Mouse (Mus musculus) CH12.LX (cell line): ENCODE measurements around the gene Cdk14. TPM values are rescaled to one million over a fixed set of nuclear protein-coding genes. Genes with fewer than 3 reads are reported as not detected.

Experiments
- DNase-seq: peaks from one replicate; pipeline ENCODE4 v3.0.0-alpha.2; 2013; ENCODE audit errors: extremely low read depth
- H3K27ac ChIP-seq: 2 replicates; pipeline ENCODE4 v1.5.1; 2012; ENCODE audit warnings: low read depth, mild to moderate bottlenecking, control low read depth, moderate library complexity; ENCODE audit not compliant: insufficient read depth
- H3K27me3 ChIP-seq: replicated peaks from 2 replicates; pipeline ENCODE3; 2012; ENCODE audit warnings: inconsistent platforms
- H3K36me3 ChIP-seq, 2 experiments: replicated peaks in 1 of 2; 2 replicates each; pipeline versions ENCODE3 to v1.6.1; 2012; ENCODE audit warnings: inconsistent platforms in 1 of 2, low read length in 1 of 2, mild to moderate bottlenecking in 1 of 2, mixed read lengths in 1 of 2, moderate library complexity in 1 of 2; ENCODE audit not compliant: control insufficient read depth in 1 of 2, insufficient read depth in 1 of 2
- H3K4me1 ChIP-seq, 2 experiments: 2 replicates each; pipeline ENCODE4 v1.6.1; 2012; ENCODE audit warnings: inconsistent platforms in 1 of 2, moderate library complexity in 1 of 2; ENCODE audit not compliant: insufficient read depth in 2 of 2, control insufficient read depth in 1 of 2
- H3K4me2 ChIP-seq: 2 replicates; pipeline ENCODE4 v1.6.1; 2012; ENCODE audit warnings: low read depth, mild to moderate bottlenecking, control low read depth; ENCODE audit not compliant: poor library complexity, insufficient read depth, severe bottlenecking
- H3K4me3 ChIP-seq, 3 experiments: fragments of 150-350 bp in 1 of 3; sonication (generic) in 1 of 3; replicated peaks in 1 of 3; 2 replicates each; pipeline versions ENCODE3 to v1.5.1; 2011 to 2012; ENCODE audit warnings: low read depth in 2 of 3, low read length in 2 of 3, mild to moderate bottlenecking in 2 of 3, moderate library complexity in 2 of 3, control low read depth in 1 of 3, improper control_type of control experiment in 1 of 3, inconsistent platforms in 1 of 3, mixed read lengths in 1 of 3; ENCODE audit not compliant: poor library complexity in 1 of 3
- H3K79me2 ChIP-seq: replicated peaks from 2 replicates; pipeline ENCODE4 v1.6.1; 2012; ENCODE audit warnings: mild to moderate bottlenecking, moderate library complexity; ENCODE audit not compliant: control insufficient read depth, poor library complexity, insufficient read depth, severe bottlenecking; ENCODE audit errors: extremely low read depth
- H3K9ac ChIP-seq: 2 replicates; pipeline ENCODE4 v1.6.1; 2012; ENCODE audit warnings: low read depth, mild to moderate bottlenecking, control low read depth, moderate library complexity; ENCODE audit not compliant: insufficient read depth
- H3K9me3 ChIP-seq: replicated peaks from 2 replicates; pipeline ENCODE3; 2012; ENCODE audit warnings: low read length, inconsistent platforms, mixed read lengths
- CHD2 ChIP-seq: IDR thresholded peaks from 2 replicates; pipeline ENCODE4 v1.6.1; 2011; ENCODE audit warnings: low read length, improper control_type of control experiment
- CTCF ChIP-seq, 2 experiments: IDR thresholded peaks in 1 of 2; conservative IDR thresholded peaks in 1 of 2; 2 replicates each; pipeline ENCODE4 v1.5.1; 2011 to 2012; ENCODE audit warnings: low read depth in 2 of 2, low read length in 2 of 2, improper control_type of control experiment in 1 of 2, inconsistent platforms in 1 of 2, mild to moderate bottlenecking in 1 of 2, moderate library complexity in 1 of 2
- ETS1 ChIP-seq: conservative IDR thresholded peaks from 2 replicates; pipeline ENCODE4 v1.6.1; 2012; ENCODE audit warnings: low read depth, mild to moderate bottlenecking, inconsistent platforms, low read length, improper control_type of control experiment, moderate library complexity
- GABPA ChIP-seq: IDR thresholded peaks from 2 replicates; pipeline ENCODE4 v1.6.1; 2012; ENCODE audit warnings: low read depth, low read length, improper control_type of control experiment, inconsistent platforms; ENCODE audit not compliant: insufficient replicate concordance
- HCFC1 ChIP-seq: IDR thresholded peaks from 2 replicates; pipeline ENCODE4 v1.6.1; 2012; ENCODE audit warnings: low read depth, mild to moderate bottlenecking, inconsistent platforms, low read length, improper control_type of control experiment
- IRF4 ChIP-seq: IDR thresholded peaks from 2 replicates; pipeline ENCODE4 v1.6.1; 2014; ENCODE audit warnings: low read depth, mild to moderate bottlenecking, inconsistent platforms, low read length, improper control_type of control experiment
- KAT2A ChIP-seq: IDR thresholded peaks from 2 replicates; pipeline ENCODE4 v1.6.1; 2012; ENCODE audit warnings: low read length, improper control_type of control experiment, inconsistent platforms; ENCODE audit not compliant: insufficient replicate concordance
- MAX ChIP-seq: IDR thresholded peaks from 2 replicates; pipeline ENCODE4 v1.6.1; 2011; ENCODE audit warnings: low read length, improper control_type of control experiment
- MAZ ChIP-seq: IDR thresholded peaks from 2 replicates; pipeline ENCODE4 v1.6.1; 2012; ENCODE audit warnings: low read depth, mild to moderate bottlenecking, inconsistent platforms, low read length, improper control_type of control experiment, moderate library complexity
- MEF2A ChIP-seq: IDR thresholded peaks from 2 replicates; pipeline ENCODE4 v1.6.1; 2014; ENCODE audit warnings: low read depth, mild to moderate bottlenecking, inconsistent platforms, low read length, improper control_type of control experiment, borderline replicate concordance
- MYC ChIP-seq: IDR thresholded peaks from 2 replicates; pipeline ENCODE4 v1.6.1; 2011; ENCODE audit warnings: low read depth, mild to moderate bottlenecking, improper control_type of control experiment, low read length
- POLR2A ChIP-seq: IDR thresholded peaks from 2 replicates; pipeline ENCODE4 v1.6.1; 2011; ENCODE audit warnings: low read depth, mild to moderate bottlenecking, improper control_type of control experiment, low read length
- POLR2AphosphoS2 ChIP-seq: IDR thresholded peaks from 2 replicates; pipeline ENCODE4 v1.6.1; 2011; ENCODE audit warnings: low read depth, low read length, improper control_type of control experiment
- RAD21 ChIP-seq: IDR thresholded peaks from 2 replicates; pipeline ENCODE4 v1.6.1; 2011; ENCODE audit warnings: low read depth, mild to moderate bottlenecking, low read length, improper control_type of control experiment, moderate library complexity
- RCOR1 ChIP-seq: conservative IDR thresholded peaks from 2 replicates; pipeline ENCODE4 v1.6.1; 2012; ENCODE audit warnings: low read depth, mild to moderate bottlenecking, inconsistent platforms, low read length, improper control_type of control experiment
- TCF12 ChIP-seq: IDR thresholded peaks from 2 replicates; pipeline ENCODE4 v1.6.1; 2014; ENCODE audit warnings: low read depth, mild to moderate bottlenecking, inconsistent platforms, low read length, improper control_type of control experiment
- UBTF ChIP-seq: IDR thresholded peaks from 2 replicates; pipeline ENCODE4 v1.6.1; 2012; ENCODE audit warnings: low read depth, mild to moderate bottlenecking, inconsistent platforms, low read length, improper control_type of control experiment, moderate library complexity
- USF1 ChIP-seq: IDR thresholded peaks from 2 replicates; pipeline ENCODE4 v1.6.1; 2014; ENCODE audit warnings: low read depth, mild to moderate bottlenecking, inconsistent platforms, low read length, improper control_type of control experiment
- ZKSCAN1 ChIP-seq: IDR thresholded peaks from 2 replicates; pipeline ENCODE4 v1.6.1; 2012; ENCODE audit warnings: low read depth, inconsistent platforms, low read length, improper control_type of control experiment, borderline replicate concordance
- dilution Hi-C: fragments of 300-500 bp; cut with MboI; formaldehyde crosslinking; loops from 2 replicates; pipeline ENCODE4 v1.14.3; 2020; ENCODE audit warnings: low sequenced_read_pairs; ENCODE audit not compliant: extremely low pct_unique_long_range_greater_than_20kb, extremely low pct_ligation_motif_present
- in situ Hi-C: fragments of 300-500 bp; cut with MboI; formaldehyde crosslinking; loops from 3 replicates; pipeline ENCODE4 v1.14.3; 2019; ENCODE audit warnings: low sequenced_read_pairs, low pct_ligation_motif_present, low pct_unique_long_range_greater_than_20kb, mixed read lengths
- polyA plus RNA-seq: library from polyadenylated mRNA; unstranded; fragments of >175 nt; gene quantifications from 2 replicates; pipeline ENCODE4 v1.2.1, GENCODE M21; 2012; ENCODE audit warnings: low read depth; ENCODE audit not compliant: insufficient read length
- total RNA-seq, 2 experiments: library from RNA; depleted of rRNA; stranded (reverse); fragments of 300-350 nt in 1 of 2; fragments of >200 nt in 1 of 2; gene quantifications; 2 replicates each; pipeline ENCODE4 v1.2.3; 2012 to 2014

Gene Cdk14
- total and polyA plus RNA-seq, 3 experiments, result 3.7 to 12.0 (median 8.9) TPM

DNA sequence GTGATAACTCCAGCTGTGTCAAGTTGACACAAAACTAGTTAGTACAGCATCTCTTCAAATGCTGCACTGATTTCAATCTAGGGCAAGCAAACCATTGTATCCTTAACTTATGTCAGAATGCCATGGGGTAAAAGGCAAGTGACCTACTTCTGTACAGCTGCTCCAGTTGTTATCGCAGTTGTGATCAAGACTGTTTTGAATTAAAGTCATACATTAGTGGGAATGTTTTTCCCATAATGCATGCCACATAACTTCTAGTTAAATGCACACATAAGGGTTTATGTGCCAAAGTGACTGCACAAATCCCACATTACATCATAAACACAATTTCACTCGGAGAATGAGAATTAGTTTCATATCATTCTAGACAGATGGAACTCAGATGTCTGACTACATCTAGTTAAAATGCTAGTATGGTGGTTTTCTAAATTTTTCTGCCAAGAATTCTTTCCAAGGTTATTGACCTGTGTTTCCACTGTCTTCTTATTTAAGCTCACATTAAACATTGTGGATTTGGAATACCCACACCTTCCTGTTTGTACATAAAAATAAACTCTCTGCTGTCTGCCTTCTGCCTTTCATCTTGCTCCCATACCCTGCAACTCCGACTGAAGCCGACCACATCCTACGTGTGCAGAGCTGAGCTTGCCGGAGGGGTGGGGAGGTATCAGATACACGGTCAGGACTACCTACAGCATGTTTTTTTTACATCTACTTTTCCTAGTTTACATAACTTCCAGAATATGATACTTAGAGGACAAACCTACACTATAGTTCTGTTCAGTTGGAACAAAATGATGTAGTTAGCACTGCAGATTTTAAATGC lies 407.4 kb downstream of the Cdk14 start:
- in situ Hi-C loops, result no loop called here
- H3K9ac ChIP-seq, result no peak overlapping the region

DNA sequence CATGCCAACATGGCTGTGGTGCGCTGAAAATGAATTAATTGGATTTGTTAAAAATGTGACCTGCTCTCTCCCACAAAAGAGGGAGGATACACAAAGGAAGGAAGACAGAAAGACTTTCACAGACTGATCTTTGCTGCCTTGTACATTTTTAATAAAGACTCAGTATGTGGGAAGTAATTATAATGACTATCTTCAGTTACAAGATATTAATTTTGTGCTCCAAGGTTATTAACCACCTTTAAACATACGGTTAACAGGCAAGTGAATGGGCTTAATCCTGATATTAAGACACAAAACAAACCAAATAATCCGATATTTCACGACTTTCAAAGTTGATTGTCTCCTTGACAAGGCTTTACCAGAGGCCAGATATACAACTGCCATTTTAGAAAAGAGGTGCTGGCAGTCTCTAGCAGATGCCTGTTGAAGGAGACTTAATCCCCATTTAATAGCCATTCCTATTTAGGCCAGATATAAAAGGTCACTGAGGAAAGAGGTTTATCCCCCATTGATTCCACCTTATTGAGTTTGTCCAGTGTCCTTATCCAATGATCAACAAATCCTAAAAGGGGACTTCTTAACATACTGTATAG lies 411.9 kb downstream of the Cdk14 start:
- H3K4me3 ChIP-seq, result no peak overlapping the region
- H3K9ac ChIP-seq, result no peak overlapping the region
- H3K27me3 ChIP-seq, result no peaks in the 10 kb centered on the region
- peaks cover 0 to 4% of the 10 kb centered on the region in 2 experiments for H3K36me3 ChIP-seq
- no peak overlapping the region for H3K4me2 ChIP-seq
- H3K9me3 ChIP-seq, result no peaks in the 10 kb centered on the region
- TF ChIP-seq POLR2A (no peak), CTCF (conservative IDR thresholded peaks at IDR 0.05 in 1 of 2, IDR thresholded peaks at IDR 0.05 in 1 of 2; ENCODE audit: low read depth in 2 of 2, low read length in 2 of 2) (no peak), MAZ (no peak), MYC (no peak), MEF2A (no peak), KAT2A (no peak)
- H3K4me1 ChIP-seq, result peaks cover 4 to 18% of the 10 kb centered on the region in 2 experiments; a peak in 2 of 4 replicates
- no peak for DNase-seq
- no peak overlapping the region; the same call in 1 of the 2 replicates for H3K27ac ChIP-seq
- in situ Hi-C loops, result no loop called here
- dilution Hi-C loops, result no loop called here
- no peaks in the 10 kb centered on the region for H3K79me2 ChIP-seq

More for the DNA sequence above, 407.4 kb downstream of the Cdk14 start:
- H3K9me3 ChIP-seq, result no peaks in the 10 kb centered on the region
- no peak overlapping the region for H3K4me3 ChIP-seq
- TF ChIP-seq RCOR1, result no peak
- no peak for TF ChIP-seq ETS1
- TF ChIP-seq IRF4, result no peak
- no peak for TF ChIP-seq USF1
- no peak for TF ChIP-seq HCFC1
- no peak for TF ChIP-seq MAX
- no peak for TF ChIP-seq TCF12
- no peak for TF ChIP-seq MAZ
- TF ChIP-seq POLR2AphosphoS2, result no peak
- no peak for TF ChIP-seq ZKSCAN1
- TF ChIP-seq UBTF, result no peak
- no peak for TF ChIP-seq RAD21
- no peak for TF ChIP-seq GABPA
- TF ChIP-seq POLR2A, result no peak
- TF ChIP-seq CHD2, result no peak
- no peak for DNase-seq
- dilution Hi-C loops, result no loop called here
- H3K4me1 ChIP-seq, result peaks cover 0 to 7% of the 10 kb centered on the region in 2 experiments; a peak in 1 of 4 replicates
- no peak overlapping the region for H3K27ac ChIP-seq
- peaks cover 0 to 4% of the 10 kb centered on the region in 2 experiments for H3K36me3 ChIP-seq
- H3K4me2 ChIP-seq, result no peak overlapping the region
- H3K27me3 ChIP-seq, result no peaks in the 10 kb centered on the region
- H3K79me2 ChIP-seq, result no peaks in the 10 kb centered on the region
